Mouse (Mus musculus) neural tube, embryonic 10.5 days (tissue): ENCODE results near the gene Gm10338.
"Not testable (repeated sequence)": the region's sequence is repeated elsewhere in the genome, so short reads cannot be mapped to it uniquely, and the experiment has no call there.

Source experiments
- DNase-seq: peaks from one replicate; pipeline ENCODE4 v3.0.0-alpha.2; 2017; ENCODE audit warnings: low spot score; ENCODE audit errors: extremely low spot score

The Gm10338 gene

GRCm38 (mm10) chr14:7595492-7595891, at the start of gene Gm10338:
TSS of gene Gm10338 (minus strand) at chr14:7595592.
- not testable (repeated sequence) for DNase-seq

- DNase-seq = not testable (repeated sequence)
Measured at GRCm38 (mm10) chr14:7643872-7644271, 48.5 kb upstream of the Gm10338 start, which contains the start of gene Gm10128. TSS of gene Gm10128 (minus strand) at chr14:7643972.

- DNase-seq = not testable (repeated sequence)
Measured at GRCm38 (mm10) chr14:7568382-7568781, 27.0 kb downstream of the Gm10338 start, which contains the start of gene Gm3558. TSS of gene Gm3558 (minus strand) at chr14:7568566.

GRCm38 (mm10) chr14:7567890-7568289, 27.5 kb downstream of the Gm10338 start:
- not testable (repeated sequence) for DNase-seq

- not testable (repeated sequence) for DNase-seq
Measured at GRCm38 (mm10) chr14:7567266-7567665, 28.1 kb downstream of the Gm10338 start.
